Mouse (Mus musculus) spleen, postnatal 4 days (tissue): ENCODE measurements around the gene Spag5.

Experiments
- DNase-seq, 2 experiments: peaks; one replicate each; pipeline ENCODE4 v3.0.0; 2022; ENCODE audit warnings: low spot score in 2 of 2

Gene Spag5

GRCm38 (mm10) chr11:78322860-78323259, 21.5 kb downstream of the Spag5 start, which contains the start of gene Aldoc:
TSS of gene Aldoc (plus strand) at chr11:78322968.
- peak; percentile 82 to 85 for DNase-seq

GRCm38 (mm10) chr11:78324000-78324785, 22.9 kb downstream of the Spag5 start:
- DNase-seq = peak in 1 of 2 experiments; percentile 59

DNA sequence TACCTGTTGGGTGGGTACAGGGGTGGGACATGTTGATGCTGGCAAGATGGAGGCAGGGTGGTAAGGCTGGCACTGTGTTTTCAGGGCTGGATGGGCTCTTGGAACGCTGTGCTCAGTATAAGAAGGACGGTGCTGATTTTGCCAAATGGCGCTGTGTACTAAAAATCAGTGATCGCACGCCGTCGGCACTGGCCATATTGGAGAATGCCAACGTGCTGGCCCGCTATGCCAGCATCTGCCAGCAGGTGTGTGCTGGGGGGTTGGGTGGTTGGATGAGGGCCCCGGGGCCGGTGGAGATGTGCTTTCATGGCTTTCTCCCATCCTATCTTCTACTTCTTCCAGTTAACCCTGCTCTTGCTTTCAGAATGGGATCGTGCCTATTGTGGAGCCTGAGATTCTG, 23.6 kb downstream of the Spag5 start:
- peak in 1 of 2 experiments; percentile 58 for DNase-seq

- DNase-seq = no peak
Observed at GRCm38 (mm10) chr11:78327215-78327614, 25.9 kb downstream of the Spag5 start.

DNA sequence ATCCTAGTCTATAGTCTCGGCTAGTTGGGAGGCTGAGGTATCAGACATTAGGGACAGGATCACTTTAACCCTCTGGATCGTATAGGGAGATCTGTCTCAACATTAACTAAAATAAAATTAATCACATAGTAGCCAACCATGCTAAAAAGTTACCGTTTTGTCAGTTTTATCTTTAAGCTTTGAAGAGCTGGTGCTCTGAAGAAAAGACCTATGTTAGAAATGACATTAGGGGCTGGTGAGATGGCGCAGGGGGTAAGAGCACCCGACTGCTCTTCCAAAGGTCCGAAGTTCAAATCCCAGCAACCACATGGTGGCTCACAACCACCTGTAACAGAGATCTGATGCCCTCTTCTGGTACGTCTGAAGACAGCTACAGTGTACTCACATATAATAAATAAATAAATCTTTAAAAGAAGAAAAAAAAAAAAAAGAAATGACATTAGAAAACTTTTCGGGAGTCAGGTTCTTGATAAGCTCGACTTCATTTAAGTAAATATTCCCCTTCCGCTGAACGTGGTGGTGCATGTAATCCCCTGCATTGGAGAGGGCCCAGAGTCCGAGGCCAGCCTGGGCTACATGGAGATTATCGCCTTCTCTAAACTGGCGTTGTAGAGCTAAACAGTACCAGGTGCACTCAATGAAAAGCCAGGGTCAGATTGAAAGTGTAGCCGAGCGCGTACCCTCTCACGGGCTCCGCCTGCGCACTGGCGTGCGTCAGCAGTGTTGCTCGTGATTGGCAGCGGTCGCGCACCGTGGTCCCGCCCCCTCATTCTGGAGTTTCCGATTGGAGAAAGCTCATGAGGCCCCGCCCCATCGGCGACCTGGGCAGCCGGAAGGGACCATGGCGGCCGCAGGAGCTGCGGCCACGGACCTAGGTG, 26.5 kb downstream of the Spag5 start, which contains the start of gene Pigs:
Gene Pigs (plus strand): TSS at position 782 of the 878 bp plus-strand sequence.
- peak; percentile 98 to 99 for DNase-seq

GRCm38 (mm10) chr11:78328512-78329056, 27.3 kb downstream of the Spag5 start:
- DNase-seq = no peak

- DNase-seq = no peak
Observed at GRCm38 (mm10) chr11:78332676-78333075, 31.3 kb downstream of the Spag5 start.

GRCm38 (mm10) chr11:78333992-78334391, 32.7 kb downstream of the Spag5 start:
- no peak for DNase-seq

DNA sequence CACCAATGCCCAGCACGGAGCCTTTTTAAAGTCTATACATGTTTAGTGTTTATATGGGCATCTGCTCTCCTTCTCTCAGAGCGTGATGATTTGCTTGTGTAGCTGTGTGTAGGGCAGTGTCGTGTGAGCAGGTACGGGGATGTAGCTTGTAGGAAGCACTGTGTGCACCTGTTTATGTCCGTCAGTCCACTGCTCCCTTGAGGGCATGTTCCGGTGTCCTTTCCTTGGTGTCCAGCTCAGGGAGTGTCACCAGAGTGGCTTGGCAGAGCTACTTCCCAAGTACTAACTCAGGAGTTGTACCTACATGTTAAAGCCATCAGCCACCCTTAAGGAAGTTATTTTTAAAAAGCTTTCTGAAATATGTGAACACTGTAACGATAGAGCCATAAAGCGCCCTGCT, 35.7 kb downstream of the Spag5 start:
- no peak for DNase-seq

GRCm38 (mm10) chr11:78341702-78342101, 40.4 kb downstream of the Spag5 start:
- DNase-seq = peak in 1 of 2 experiments; percentile 56

- DNase-seq = peak; percentile 83 to 92
Observed at GRCm38 (mm10) chr11:78343381-78344327, 42.3 kb downstream of the Spag5 start, which contains the start of gene Unc119. TSS of gene Unc119 (plus strand) at chr11:78343482.

DNA sequence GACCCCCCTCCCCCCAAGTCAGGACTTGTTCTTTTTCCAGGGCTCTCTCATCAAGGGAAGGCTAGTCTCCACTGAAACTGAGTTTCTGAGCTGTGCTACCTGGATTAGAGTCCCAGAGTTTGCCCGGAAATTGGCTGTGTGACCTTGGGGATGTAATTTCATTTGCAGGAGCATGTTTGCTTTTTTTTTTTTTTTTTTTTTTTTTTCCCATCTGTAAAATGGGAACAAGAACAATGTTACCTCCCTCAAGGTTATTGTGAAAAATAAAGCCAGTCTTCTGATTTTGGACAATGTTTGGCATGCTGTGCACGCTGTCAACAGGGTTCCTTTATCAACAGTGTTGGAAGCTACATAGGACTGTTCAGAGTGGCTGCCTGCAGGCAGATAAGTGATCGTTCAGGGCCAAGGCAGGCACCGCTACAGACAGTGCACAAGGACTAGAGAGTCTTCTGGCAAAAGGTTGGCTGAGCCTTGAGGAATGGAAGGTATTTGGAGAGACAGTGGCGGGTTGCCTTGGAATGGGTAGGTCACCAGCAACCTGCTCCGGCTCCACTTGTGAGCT, 43.1 kb downstream of the Spag5 start:
- DNase-seq = peak in 1 of 2 experiments; percentile 51

DNA sequence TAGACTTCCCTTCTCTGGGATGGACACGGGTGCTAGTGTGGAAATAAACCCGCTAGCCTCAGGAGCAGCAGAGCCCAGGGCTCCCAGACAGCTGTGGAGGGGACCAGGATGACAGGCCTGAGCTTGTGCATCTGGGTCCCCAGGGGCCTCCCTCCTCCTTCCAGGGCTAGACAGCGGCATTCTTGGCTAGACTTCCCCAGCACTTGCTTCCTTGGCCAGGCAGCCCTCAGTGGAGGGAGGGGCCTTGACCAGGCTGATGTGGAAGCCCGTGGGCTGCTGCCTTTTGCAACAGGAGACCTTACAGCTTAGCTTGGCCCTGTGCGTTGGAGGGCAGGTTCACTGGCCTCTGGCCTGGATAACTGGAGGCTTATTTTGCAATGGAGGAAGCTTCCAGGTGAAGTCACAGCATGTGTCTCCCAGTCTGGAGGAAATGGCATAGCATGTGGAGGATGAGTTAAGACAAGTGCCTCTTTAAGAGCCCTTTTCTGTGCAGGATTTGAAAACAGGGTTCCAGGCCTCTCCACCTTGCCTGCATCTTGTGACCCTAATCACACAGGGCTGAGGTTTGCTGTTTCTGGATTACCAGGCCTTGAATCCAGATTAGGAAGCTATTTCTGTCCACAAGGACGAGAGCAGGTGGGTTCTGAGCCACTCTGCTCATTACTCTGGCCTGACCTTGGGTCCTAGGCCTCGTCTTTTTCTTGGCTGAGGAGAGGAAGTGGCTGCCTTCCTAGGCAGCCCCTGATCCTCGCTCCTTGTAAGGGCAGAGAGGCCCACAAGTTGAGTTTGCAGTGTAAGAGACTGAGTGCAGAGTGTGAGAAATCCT, 43.8 kb downstream of the Spag5 start:
- peak; percentile 42 to 73 for DNase-seq

DNA sequence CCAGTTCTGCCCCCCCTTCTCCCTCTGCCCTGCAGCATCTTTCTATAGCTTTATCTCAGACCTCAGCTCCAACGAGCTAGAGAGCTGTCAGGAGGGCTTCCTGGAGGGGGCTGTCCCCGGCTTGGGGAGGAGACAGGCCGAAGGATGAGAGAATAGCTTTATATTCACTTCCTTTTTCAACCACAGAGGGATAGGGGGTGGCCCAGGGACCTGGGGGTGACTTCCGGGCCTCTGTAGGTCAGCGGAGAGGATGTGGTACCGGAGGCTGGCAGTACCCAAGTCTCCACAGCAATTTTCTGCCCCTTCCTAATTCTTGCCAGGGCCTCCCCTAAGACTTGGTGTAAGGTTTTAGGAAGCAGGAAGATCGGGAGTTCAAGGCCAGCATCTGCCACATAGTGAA, 44.5 kb downstream of the Spag5 start:
- peak; percentile 59 to 76 for DNase-seq

DNA sequence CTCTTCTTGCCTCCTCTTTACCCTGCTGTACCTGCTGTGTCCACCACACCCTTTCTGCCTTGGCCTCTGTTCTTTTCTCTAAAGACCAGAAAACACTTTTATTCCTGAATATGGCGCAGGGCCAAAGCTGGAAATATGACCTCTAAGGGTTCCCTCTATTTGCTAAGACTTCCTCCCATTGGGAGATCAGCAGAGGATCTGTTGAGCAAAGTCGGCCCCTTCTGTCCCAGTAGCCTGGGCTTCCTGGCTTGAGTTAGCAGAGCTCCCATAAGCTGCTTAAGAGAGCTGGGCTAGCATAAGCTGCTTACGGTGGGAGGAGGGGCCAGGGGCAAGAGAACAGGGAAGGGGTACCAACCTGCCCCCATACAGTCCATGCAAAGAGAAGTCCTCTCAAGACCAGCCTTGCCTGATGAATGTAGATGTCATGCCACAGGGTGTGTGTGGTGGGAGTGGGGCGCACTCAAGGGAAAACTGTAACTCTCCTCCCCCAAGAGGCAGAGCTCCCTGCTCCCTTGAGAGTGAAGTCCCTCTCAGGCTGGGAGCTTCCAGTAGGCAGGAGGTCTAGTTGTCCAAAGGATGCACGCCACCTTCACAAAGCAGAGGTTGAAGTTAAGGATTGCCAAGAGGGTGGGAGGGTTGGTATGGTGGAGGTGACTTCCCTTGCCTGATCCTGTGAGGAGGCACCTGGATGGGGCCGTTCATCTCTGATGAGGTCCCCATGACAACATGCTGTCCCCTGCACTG, 45.2 kb downstream of the Spag5 start:
- DNase-seq = no peak

GRCm38 (mm10) chr11:78347070-78347754, 45.9 kb downstream of the Spag5 start:
- peak; percentile 79 to 92 for DNase-seq

- DNase-seq = peak; percentile 37 to 67
Observed at GRCm38 (mm10) chr11:78347908-78348307, 46.6 kb downstream of the Spag5 start.

DNA sequence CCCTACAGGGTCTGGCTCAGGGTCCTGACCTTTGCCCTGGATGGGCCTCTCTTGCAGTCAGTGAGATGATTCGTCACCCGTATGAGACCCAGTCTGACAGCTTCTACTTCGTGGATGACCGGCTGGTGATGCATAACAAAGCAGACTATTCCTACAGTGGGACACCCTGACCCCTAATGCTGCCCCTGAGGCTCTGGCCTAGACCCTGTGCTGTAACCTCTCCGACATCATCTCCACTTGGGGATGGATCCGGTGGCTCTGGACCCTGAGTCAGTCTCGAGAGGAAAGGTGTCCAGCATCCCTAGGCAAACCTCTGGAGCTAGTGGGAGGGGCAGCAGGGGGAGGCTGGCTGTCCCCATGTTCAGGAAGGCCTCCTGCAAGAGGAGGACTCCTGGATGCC, 47.1 kb downstream of the Spag5 start:
- DNase-seq = no peak
